Mouse (Mus musculus): ENCODE results near the gene Usp37. TPM values are rescaled to one million over a fixed set of nuclear protein-coding genes. Genes with fewer than 3 reads are reported as not detected.
A peak's percentile ranks its signal among the peaks of the same experiment; 100 is the strongest.
"Not testable (repeated sequence)": the region's sequence is repeated elsewhere in the genome, so short reads cannot be mapped to it uniquely, and the experiment has no call there.

The Usp37 gene
- 1 to 10 TPM; 6.8 to 8.3 TPM for total RNA-seq (2021)
- long read RNA-seq, experiment 1, partial matches to known transcripts, result 0 of 20 reads
- long read RNA-seq, experiment 1, other reads (novel, unspliced or antisense), result 20 of 20 reads
- long read RNA-seq, experiment 2, partial matches to known transcripts, result 0 of 14 reads
- long read RNA-seq, experiment 2, other reads (novel, unspliced or antisense), result 14 of 14 reads

- DNase-seq, result no peak
Measured at GRCm38 (mm10) chr1:74544184-74544583, at the start of gene Usp37. Gene Usp37 (minus strand): TSS chr1:74544284.

- DNase-seq, result peak; percentile 99
Measured at GRCm38 (mm10) chr1:74587773-74588445, 43.8 kb upstream of the Usp37 start, which contains the start of the genes Zfp142 and Bcs1l. Gene Zfp142 (minus strand): TSS chr1:74588246. Gene Bcs1l (plus strand): TSS chr1:74588289.

GRCm38 (mm10) chr1:74587233-74587772 is 43.2 kb upstream of the Usp37 start:
- DNase-seq, result no peak

GRCm38 (mm10) chr1:74584616-74585398 is 40.7 kb upstream of the Usp37 start:
- peak; percentile 56 for DNase-seq

GRCm38 (mm10) chr1:74582621-74583020 is 38.5 kb upstream of the Usp37 start:
- no peak for DNase-seq

GRCm38 (mm10) chr1:74569739-74570719 is 25.9 kb upstream of the Usp37 start:
- DNase-seq, result no peak

DNA sequence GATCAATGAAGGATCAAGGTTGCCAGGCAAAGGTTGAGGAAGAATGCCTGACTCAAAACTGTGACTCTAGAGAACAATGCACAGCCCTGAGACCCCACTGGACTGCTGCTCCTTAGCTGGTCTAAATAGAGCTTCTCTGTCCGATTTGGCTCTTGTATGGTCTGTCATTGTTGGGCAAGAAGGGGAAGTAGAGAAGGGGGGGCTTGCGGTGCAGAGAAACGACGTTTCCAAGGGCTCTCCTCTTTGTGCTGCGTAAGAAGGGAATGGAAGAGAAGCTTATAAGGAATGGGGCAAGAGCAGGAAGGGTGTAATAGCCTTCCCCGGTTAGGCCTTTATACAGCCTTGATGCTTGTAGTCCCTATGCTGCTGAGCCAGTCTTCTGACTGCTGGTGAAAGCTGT is 21.8 kb upstream of the Usp37 start:
- no peak for DNase-seq

DNA sequence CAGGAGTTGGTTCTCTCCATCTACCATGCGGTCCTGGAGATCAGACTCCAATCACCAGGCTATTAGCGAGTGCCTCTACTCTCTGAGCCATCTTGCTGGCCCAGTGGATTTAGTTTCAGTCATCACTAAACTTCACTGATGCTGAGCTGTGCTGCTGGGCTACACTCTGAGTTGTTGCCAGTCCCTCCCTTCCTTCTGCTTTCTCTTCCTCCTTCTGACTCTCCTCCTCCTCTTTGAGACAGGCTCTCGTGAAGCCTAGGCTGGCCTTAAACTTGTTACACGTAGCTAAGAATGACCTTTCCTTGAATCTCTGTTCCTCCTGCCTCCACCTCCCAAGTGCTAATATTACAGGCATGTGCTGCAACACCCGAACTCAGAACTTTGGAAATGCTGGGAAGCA is 15.0 kb upstream of the Usp37 start:
- DNase-seq, result no peak

DNA sequence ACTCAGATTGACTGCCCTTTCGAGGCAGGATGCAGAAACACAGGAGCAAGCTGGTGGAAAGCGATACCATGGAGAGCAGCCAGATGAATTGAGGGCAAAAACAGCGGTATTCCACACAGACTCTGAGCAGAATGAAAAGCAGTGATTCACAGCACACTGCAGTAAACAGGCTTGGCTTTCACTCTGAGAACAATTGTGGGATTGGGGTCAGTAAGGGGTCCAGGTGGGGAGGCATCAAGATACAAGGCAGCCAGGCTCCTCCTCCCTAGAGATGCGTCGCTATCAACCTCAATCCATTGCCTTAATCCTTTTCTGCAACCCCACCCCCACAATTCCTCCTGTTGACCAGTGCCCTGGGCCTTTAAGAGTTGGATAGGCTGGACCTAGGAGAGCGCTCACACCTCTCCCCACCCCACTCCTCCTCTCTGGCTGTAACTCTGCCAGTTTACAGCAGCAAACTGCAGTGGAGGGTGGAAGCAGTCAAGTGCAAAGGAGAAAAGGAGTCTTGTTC is 1.6 kb downstream of the Usp37 start, which contains the start of gene Plcd4:
TSS of gene Plcd4 (plus strand) at position 438 of the 511 bp plus-strand sequence.
- peak; percentile 60 for DNase-seq

- DNase-seq, result peak; percentile 67
Measured at GRCm38 (mm10) chr1:74538650-74539049, 5.4 kb downstream of the Usp37 start.

DNA sequence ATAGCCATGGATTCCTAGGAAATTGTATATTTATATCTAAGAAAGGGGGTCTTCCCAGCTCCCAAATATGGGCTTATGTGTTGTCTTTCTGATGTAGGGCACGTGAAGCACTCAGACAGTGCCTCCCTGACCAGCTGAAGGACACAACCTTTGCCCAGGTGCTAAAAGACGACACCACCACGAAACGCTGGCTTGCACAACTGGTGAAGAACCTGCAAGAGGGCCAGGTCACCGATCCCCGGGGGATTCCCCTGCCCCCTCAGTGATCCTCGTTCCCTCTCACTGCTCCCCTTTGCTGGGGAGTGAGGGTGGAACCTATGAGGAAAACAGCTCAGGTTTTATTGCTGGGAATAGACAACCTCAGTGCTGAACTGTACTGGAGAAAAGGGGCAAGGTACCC is 15.5 kb downstream of the Usp37 start:
- no peak for DNase-seq

- no peak for DNase-seq
Measured at GRCm38 (mm10) chr1:74524746-74525145, 19.3 kb downstream of the Usp37 start.

DNA sequence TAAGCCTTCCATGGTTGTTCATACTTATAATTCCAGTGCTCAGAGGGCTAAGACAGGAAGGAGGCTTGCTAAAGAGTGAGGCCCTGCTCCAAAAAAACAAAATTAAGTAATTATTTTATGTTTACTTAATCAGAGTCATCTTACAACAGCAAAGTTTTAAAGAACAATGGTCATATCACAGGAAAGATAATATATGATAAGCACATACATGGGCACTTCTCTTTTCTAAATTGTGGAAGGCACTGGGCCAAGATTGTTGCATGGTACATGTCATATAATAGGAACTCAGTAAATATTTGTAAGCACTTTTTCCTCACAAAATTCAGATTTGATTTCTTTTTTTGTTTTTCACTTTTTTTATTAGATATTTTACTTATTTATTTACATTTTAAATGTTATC is 24.2 kb downstream of the Usp37 start:
- no peak for DNase-seq

- not testable (repeated sequence) for DNase-seq
Measured at GRCm38 (mm10) chr1:74512999-74513398, 31.1 kb downstream of the Usp37 start.

- no peak for DNase-seq
Measured at GRCm38 (mm10) chr1:74511306-74511705, 32.8 kb downstream of the Usp37 start.

GRCm38 (mm10) chr1:74507780-74508179 is 36.3 kb downstream of the Usp37 start:
- no peak for DNase-seq

GRCm38 (mm10) chr1:74506471-74506881 is 37.6 kb downstream of the Usp37 start:
- no peak for DNase-seq

GRCm38 (mm10) chr1:74505721-74506464 is 38.2 kb downstream of the Usp37 start, which contains the start of gene Cnot9:
Gene Cnot9 (plus strand): TSS chr1:74506058.
- DNase-seq, result peak; percentile 100

- no peak for DNase-seq
Measured at GRCm38 (mm10) chr1:74505393-74505720, 38.7 kb downstream of the Usp37 start.

- DNase-seq, result no peak
Measured at GRCm38 (mm10) chr1:74501106-74501505, 43.0 kb downstream of the Usp37 start.

All from gastrocnemius, postnatal 25 days (tissue).